Mouse (Mus musculus) ES-E14 (cell line): ENCODE results near the gene Unc93b1.

Experiments
- CHD2 ChIP-seq: IDR thresholded peaks from 2 replicates; pipeline ENCODE4 v1.6.1; 2014; ENCODE audit warnings: mild to moderate bottlenecking, low read depth, low read length, inconsistent platforms
- HCFC1 ChIP-seq: IDR thresholded peaks from 2 replicates; pipeline ENCODE4 v1.6.1; 2012; ENCODE audit warnings: low read length, inconsistent platforms, borderline replicate concordance; ENCODE audit not compliant: insufficient read depth
- MAFK ChIP-seq: IDR thresholded peaks from 2 replicates; pipeline ENCODE4 v1.6.1; 2014; ENCODE audit warnings: mild to moderate bottlenecking, low read depth, low read length, inconsistent platforms; ENCODE audit not compliant: insufficient read depth
- ZC3H11A ChIP-seq: IDR thresholded peaks from 2 replicates; pipeline ENCODE4 v1.6.1; 2012; ENCODE audit warnings: low read depth, mild to moderate bottlenecking, inconsistent platforms, low read length, borderline replicate concordance
- ZNF384 ChIP-seq: IDR thresholded peaks from 2 replicates; pipeline ENCODE4 v1.6.1; 2012; ENCODE audit warnings: low read depth, low read length, inconsistent platforms

- TF ChIP-seq ZNF384 (no peak), CHD2 (no peak), ZC3H11A (no peak), HCFC1 (no peak), MAFK (no peak)
These were observed at the start of gene Unc93b1 for GRCm38 (mm10) chr19:3935032-3935895.
